Mouse (Mus musculus): ENCODE results near the gene Ms4a1. TPM values are rescaled to one million over a fixed set of nuclear protein-coding genes. Genes with fewer than 3 reads are reported as not detected.
A peak's percentile ranks its signal among the peaks of the same experiment; 100 is the strongest.
"Not testable (repeated sequence)": the region's sequence is repeated elsewhere in the genome, so short reads cannot be mapped to it uniquely, and the experiment has no call there.

Gene Ms4a1
- 0.12 TPM in 1 of 2 replicates, not detected in the other for polyA plus RNA-seq (2014; fragmentation: Nextera tagmentation; extraction: Ambion mirVana)

DNA sequence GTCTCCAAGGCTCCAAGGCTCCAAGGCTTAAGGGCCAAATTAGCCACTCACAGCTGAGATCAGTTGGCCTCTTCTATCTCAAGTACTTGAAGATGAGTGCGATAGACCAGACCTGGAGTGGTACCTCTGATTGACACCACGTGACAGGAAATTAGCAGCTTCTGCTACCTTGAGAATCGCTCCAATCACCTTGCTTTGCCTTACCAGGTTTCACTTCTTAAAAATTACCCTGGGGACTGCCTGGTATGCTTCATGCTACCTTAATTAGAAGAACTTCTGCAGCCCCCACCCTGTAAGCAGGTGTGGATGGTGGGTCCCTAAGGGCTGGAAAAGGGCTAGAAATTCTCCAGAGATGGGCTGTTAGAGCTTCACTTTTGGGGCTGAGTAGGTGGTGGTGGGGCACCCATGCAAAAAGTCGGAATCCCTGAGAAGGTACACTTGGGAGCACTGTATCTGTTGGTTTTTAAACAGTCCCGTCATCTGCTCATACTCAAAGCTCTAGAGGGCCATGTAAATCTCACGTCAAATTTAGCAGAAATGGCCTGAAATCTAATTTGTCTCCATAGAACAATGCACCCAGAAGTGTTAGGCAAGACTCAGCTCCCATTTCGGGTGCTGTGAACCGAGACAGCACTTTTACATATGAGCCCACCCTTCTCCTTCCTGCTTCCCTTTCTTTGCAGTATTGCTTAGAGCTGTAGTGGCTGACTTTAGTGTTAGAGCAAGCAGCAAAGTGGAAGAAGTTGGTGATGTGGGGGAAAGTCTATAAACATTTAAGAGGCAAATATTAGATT, at the start of gene Ms4a1:
Gene Ms4a1, minus strand, starts transcription at position 190 of the 794 bp plus-strand sequence.
- Histone ChIP-seq H3K9me3 (ENCODE audit: control insufficient read depth, low read depth, low read length) (no peaks in the 10 kb centered on the region), H3K4me3 (ENCODE audit: low read depth, low read length) (no peak within 1 kb of the TSS), H3K36me3 (ENCODE audit: control insufficient read depth, insufficient read depth, low read length) (no peaks in the 10 kb centered on the region), H3K9ac (replicated peaks; ENCODE audit: low read depth, low read length) (no peak within 1 kb of the TSS), H3K27ac (ENCODE audit: low read length) (no peak within 1 kb of the TSS), H3K4me1 (ENCODE audit: control insufficient read depth, insufficient read depth, low read length) (no peaks in the 10 kb centered on the region), H3K4me2 (replicated peaks; ENCODE audit: low read depth, low read length) (no peak within 1 kb of the TSS), H3K27me3 (ENCODE audit: control insufficient read depth, insufficient read depth, low read length) (no peaks in the 10 kb centered on the region)
- ATAC-seq (ENCODE audit: insufficient number of reproducible peaks, insufficient read depth, low FRiP score, low read depth) = no peak
- whole genome bisulfite sequencing = 84% methylated on average over 8 of the region's 8 CpGs

DNA sequence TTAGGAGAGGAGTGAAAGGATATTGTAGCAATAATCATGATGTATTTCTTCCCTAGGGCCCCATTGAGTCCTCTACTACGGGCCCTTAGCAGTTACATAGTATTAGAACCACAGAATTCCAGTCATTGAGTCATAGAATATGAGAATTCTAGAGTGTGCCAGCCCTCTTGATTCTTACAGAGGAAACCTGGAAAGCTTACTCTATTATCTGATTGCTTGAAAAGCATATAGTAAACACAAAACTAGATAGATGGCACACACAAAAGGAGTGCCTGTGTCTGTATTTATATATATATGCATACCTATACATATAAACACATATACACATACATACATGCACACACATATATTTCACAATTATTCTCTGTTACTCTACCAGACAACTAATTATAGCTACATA, 48.3 kb upstream of the Ms4a1 start, which contains the start of gene Ms4a14:
Gene Ms4a14, minus strand, starts transcription at position 101 of the 400 bp plus-strand sequence.
- WGBS = 88% methylated on average over 1 of the region's 1 CpGs
- no peak within 1 kb of the TSS for H3K4me2 ChIP-seq (replicated peaks; ENCODE audit: low read depth, low read length)
- H3K36me3 ChIP-seq (ENCODE audit: control insufficient read depth, insufficient read depth, low read length) = no peaks in the 10 kb centered on the region
- H3K4me1 ChIP-seq (ENCODE audit: control insufficient read depth, insufficient read depth, low read length) = no peaks in the 10 kb centered on the region
- H3K9me3 ChIP-seq (ENCODE audit: control insufficient read depth, low read depth, low read length) = no peaks in the 10 kb centered on the region
- no peak within 1 kb of the TSS for H3K9ac ChIP-seq (replicated peaks; ENCODE audit: low read depth, low read length)
- no peak for ATAC-seq (ENCODE audit: insufficient number of reproducible peaks, insufficient read depth, low FRiP score, low read depth)
- H3K4me3 ChIP-seq (ENCODE audit: low read depth, low read length) = no peak within 1 kb of the TSS
- no peak within 1 kb of the TSS for H3K27ac ChIP-seq (ENCODE audit: low read length)
- H3K27me3 ChIP-seq (ENCODE audit: control insufficient read depth, insufficient read depth, low read length) = no peaks in the 10 kb centered on the region

DNA sequence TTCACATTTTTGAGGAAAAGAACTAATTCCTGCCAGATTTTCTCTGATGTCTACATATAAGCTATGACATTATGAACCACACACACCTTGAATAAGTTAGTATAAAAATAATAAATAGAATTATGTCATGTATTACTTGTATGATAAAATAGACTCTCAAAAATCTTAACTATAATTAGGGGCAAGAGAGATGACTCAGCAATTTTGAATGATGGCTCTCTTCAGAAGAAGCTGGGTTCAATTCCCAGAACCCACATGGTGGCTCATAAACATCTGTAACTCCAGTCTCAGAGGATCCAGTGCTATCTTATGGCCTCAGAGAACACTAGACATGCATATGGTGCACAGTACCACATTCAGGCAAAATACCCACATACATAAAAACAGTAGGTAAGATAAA, 42.8 kb upstream of the Ms4a1 start:
- H3K4me2 ChIP-seq (replicated peaks; ENCODE audit: low read depth, low read length) = no peak overlapping the region
- no peaks in the 10 kb centered on the region for H3K27me3 ChIP-seq (ENCODE audit: control insufficient read depth, insufficient read depth, low read length)
- no peaks in the 10 kb centered on the region for H3K36me3 ChIP-seq (ENCODE audit: control insufficient read depth, insufficient read depth, low read length)
- no peaks in the 10 kb centered on the region for H3K9me3 ChIP-seq (ENCODE audit: control insufficient read depth, low read depth, low read length)
- H3K27ac ChIP-seq (ENCODE audit: low read length) = no peak overlapping the region
- H3K9ac ChIP-seq (replicated peaks; ENCODE audit: low read depth, low read length) = no peak overlapping the region
- H3K4me3 ChIP-seq (ENCODE audit: low read depth, low read length) = no peak overlapping the region
- ATAC-seq (ENCODE audit: insufficient number of reproducible peaks, insufficient read depth, low FRiP score, low read depth) = no peak
- no peaks in the 10 kb centered on the region for H3K4me1 ChIP-seq (ENCODE audit: control insufficient read depth, insufficient read depth, low read length)

DNA sequence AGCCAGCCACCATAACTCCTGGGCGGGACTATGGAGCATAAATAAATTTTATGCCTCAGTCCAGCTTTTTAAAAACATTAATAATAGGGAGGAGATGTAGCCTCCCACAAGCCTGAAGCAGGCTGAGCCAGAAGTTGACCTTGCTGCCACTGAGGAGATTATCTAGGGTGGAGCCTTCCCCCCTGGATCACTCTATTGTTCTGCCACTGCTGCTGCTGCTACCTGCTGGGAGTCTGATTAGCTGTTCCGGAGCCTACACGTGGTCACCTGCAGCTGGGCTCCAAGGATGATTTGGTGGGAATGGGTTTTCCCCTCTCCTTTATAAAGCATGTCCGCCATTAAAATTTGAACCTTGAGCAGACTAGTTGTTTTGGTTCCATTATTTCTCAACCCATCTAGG, 33.5 kb upstream of the Ms4a1 start:
- not testable (repeated sequence) for H3K9ac ChIP-seq (replicated peaks; ENCODE audit: low read depth, low read length); H3K4me2 ChIP-seq (replicated peaks; ENCODE audit: low read depth, low read length); H3K36me3 ChIP-seq (ENCODE audit: control insufficient read depth, insufficient read depth, low read length); ATAC-seq (ENCODE audit: insufficient number of reproducible peaks, insufficient read depth, low FRiP score, low read depth); H3K4me3 ChIP-seq (ENCODE audit: low read depth, low read length); H3K27me3 ChIP-seq (ENCODE audit: control insufficient read depth, insufficient read depth, low read length); H3K27ac ChIP-seq (ENCODE audit: low read length); H3K9me3 ChIP-seq (ENCODE audit: control insufficient read depth, low read depth, low read length); H3K4me1 ChIP-seq (ENCODE audit: control insufficient read depth, insufficient read depth, low read length)
- 53% methylated on average over 4 of the region's 4 CpGs for WGBS

DNA sequence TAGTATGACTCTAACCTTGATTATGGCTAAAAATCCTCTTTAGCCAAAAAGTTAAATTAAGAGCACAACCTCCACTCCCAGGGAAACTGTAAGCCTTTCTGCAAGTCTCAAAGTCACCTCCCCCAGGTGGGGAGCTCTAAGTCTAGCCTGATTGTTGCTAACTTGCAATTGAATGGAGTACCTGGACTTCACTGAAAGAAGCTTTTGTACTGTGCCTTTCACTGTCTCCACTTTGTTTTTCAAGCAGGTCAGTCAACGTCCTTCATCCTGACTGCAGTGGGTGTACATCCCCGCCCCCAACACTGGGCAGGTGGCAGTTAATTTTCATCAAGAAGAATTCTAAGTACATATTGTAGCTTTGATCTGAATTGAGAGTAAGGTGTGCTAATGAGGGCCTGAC, 32.9 kb upstream of the Ms4a1 start:
- H3K9me3 ChIP-seq (ENCODE audit: control insufficient read depth, low read depth, low read length) = no peaks in the 10 kb centered on the region
- no peaks in the 10 kb centered on the region for H3K4me1 ChIP-seq (ENCODE audit: control insufficient read depth, insufficient read depth, low read length)
- H3K27me3 ChIP-seq (ENCODE audit: control insufficient read depth, insufficient read depth, low read length) = no peaks in the 10 kb centered on the region
- H3K4me3 ChIP-seq (ENCODE audit: low read depth, low read length) = no peak overlapping the region
- WGBS = 64% methylated on average over 2 of the region's 2 CpGs
- no peak overlapping the region for H3K27ac ChIP-seq (ENCODE audit: low read length)
- no peak overlapping the region for H3K4me2 ChIP-seq (replicated peaks; ENCODE audit: low read depth, low read length)
- no peak overlapping the region for H3K9ac ChIP-seq (replicated peaks; ENCODE audit: low read depth, low read length)
- no peak for ATAC-seq (ENCODE audit: insufficient number of reproducible peaks, insufficient read depth, low FRiP score, low read depth)
- H3K36me3 ChIP-seq (ENCODE audit: control insufficient read depth, insufficient read depth, low read length) = no peaks in the 10 kb centered on the region

DNA sequence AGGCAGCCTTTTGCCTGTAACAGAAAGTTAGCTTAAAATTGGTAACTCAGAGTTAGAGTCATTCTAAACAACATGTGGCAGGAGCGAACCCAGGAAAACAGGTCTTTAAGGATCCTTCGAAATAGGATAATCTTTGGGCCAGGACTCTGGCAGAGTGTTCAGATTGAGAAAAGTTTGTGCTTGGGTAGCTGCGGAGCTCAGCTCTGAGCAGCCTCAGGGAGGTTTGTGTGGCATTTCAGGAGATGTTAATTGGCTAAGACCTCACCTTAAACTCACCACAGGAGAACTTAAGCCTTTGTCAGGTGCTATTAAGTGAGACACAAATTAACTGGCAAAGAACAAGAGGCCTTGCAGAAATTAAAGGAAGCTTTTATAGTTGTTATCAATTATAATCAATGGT, 27.6 kb upstream of the Ms4a1 start:
- H3K4me2 ChIP-seq (replicated peaks; ENCODE audit: low read depth, low read length) = peak overlapping the region; percentile 43; the same call in 1 of the 2 replicates
- WGBS = 1% methylated on average over 3 of the region's 3 CpGs

DNA sequence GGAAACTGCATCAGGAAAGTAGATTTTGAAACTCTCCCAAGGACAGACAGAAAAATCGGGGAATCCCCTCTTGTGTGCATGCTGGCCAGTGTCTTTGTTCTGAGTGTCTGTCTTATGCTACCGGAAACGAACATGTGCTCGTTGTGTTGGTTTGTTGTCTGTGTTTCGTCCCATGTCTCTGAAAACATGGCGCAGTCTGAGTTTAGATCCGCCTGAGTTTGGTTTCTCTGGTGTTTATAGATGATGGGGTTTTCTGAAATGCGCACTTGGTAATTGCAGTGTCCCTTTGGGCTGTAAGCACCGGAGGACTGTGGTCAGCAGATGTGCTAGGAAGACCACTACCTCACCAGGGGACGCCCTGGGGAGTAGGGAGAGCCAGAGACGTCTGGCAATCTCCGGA, 26.9 kb upstream of the Ms4a1 start:
- 9% methylated on average over 12 of the region's 12 CpGs for WGBS
- ATAC-seq (ENCODE audit: insufficient number of reproducible peaks, insufficient read depth, low FRiP score, low read depth) = no peak
- H3K4me1 ChIP-seq (ENCODE audit: control insufficient read depth, insufficient read depth, low read length) = no peaks in the 10 kb centered on the region
- H3K4me2 ChIP-seq (replicated peaks; ENCODE audit: low read depth, low read length) = peak overlapping the region; percentile 43
- no peaks in the 10 kb centered on the region for H3K27me3 ChIP-seq (ENCODE audit: control insufficient read depth, insufficient read depth, low read length)
- peak overlapping the region; percentile 27 for H3K4me3 ChIP-seq (ENCODE audit: low read depth, low read length)
- 0 out of 2 replicates have a peak overlapping the region, but pooled peaks have one; percentile 33 for H3K9ac ChIP-seq (replicated peaks; ENCODE audit: low read depth, low read length)
- H3K36me3 ChIP-seq (ENCODE audit: control insufficient read depth, insufficient read depth, low read length) = no peaks in the 10 kb centered on the region
- H3K27ac ChIP-seq (ENCODE audit: low read length) = 0 out of 2 replicates have a peak overlapping the region, but pooled peaks have one; percentile 49
- no peaks in the 10 kb centered on the region for H3K9me3 ChIP-seq (ENCODE audit: control insufficient read depth, low read depth, low read length)

More for the DNA sequence above, 27.6 kb upstream of the Ms4a1 start:
- H3K27ac ChIP-seq (ENCODE audit: low read length); H3K27me3 ChIP-seq (ENCODE audit: control insufficient read depth, insufficient read depth, low read length); H3K36me3 ChIP-seq (ENCODE audit: control insufficient read depth, insufficient read depth, low read length); ATAC-seq (ENCODE audit: insufficient number of reproducible peaks, insufficient read depth, low FRiP score, low read depth); H3K9ac ChIP-seq (replicated peaks; ENCODE audit: low read depth, low read length); H3K4me3 ChIP-seq (ENCODE audit: low read depth, low read length); H3K4me1 ChIP-seq (ENCODE audit: control insufficient read depth, insufficient read depth, low read length); H3K9me3 ChIP-seq (ENCODE audit: control insufficient read depth, low read depth, low read length): not testable (repeated sequence)

DNA sequence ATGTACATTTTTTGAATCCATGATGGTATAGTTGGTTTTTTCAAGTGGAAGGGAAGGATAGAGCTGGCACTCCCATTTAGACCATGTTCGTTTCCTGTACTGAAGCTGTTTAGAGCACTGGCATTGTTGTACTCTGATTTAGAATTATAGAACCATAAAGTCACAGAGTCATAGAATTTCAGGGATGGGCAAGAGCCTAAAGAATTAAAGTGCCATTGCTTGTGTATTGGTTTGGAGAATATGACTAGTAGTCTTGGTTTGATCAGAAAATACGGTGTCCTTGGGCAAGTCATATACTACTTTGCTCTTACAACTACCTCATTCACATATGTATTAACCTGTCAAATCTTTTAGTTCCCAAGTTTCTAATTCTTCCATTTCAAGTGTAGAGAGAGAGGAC, 17.7 kb upstream of the Ms4a1 start, which contains the start of gene Ms4a5:
Gene Ms4a5, minus strand, starts transcription at position 101 of the 400 bp plus-strand sequence.
- Histone ChIP-seq H3K9me3 (ENCODE audit: control insufficient read depth, low read depth, low read length) (no peaks in the 10 kb centered on the region), H3K4me3 (ENCODE audit: low read depth, low read length) (no peak within 1 kb of the TSS), H3K36me3 (ENCODE audit: control insufficient read depth, insufficient read depth, low read length) (no peaks in the 10 kb centered on the region), H3K9ac (replicated peaks; ENCODE audit: low read depth, low read length) (no peak within 1 kb of the TSS), H3K4me2 (replicated peaks; ENCODE audit: low read depth, low read length) (no peak within 1 kb of the TSS), H3K27me3 (ENCODE audit: control insufficient read depth, insufficient read depth, low read length) (no peaks in the 10 kb centered on the region), H3K4me1 (ENCODE audit: control insufficient read depth, insufficient read depth, low read length) (no peaks in the 10 kb centered on the region), H3K27ac (ENCODE audit: low read length) (no peak within 1 kb of the TSS)
- no peak for ATAC-seq (ENCODE audit: insufficient number of reproducible peaks, insufficient read depth, low FRiP score, low read depth)
- 86% methylated on average over 2 of the region's 2 CpGs for WGBS

All from stomach, embryonic 14.5 days (tissue).